Mouse (Mus musculus): ENCODE measurements at regions not wholly inside any gene's neighbourhood (a gene's known extent, or its start where the extent isn't known, plus 50 kb on each side); places are given as distances from the start of the nearest gene placed in this dataset.
A peak's percentile ranks its signal among the peaks of the same experiment; 100 is the strongest.

- no peak for DNase-seq
These were observed 1244.1 kb upstream of the Prmt6 start for GRCm38 (mm10) chr3:111494891-111495290.

DNA sequence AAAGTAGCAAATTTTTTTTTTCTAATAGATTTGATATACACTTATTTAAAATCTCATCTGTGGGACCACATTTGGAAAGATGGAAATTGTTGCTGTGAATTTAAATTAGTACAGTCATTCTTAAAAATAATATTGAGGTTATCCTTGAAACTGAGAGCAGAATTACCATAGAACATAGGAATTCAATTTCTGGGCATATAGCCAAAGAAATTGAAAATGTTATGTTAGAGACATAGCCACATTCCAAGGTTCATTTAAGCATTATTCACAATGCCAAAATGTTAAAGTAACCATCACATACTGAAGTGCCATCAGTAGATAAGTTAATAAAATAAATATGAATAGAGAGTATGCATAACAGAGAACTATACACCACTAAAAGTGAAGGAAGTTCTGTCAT, 1238.8 kb upstream of the Prmt6 start:
- no peak for DNase-seq

GRCm38 (mm10) chr3:111488438-111488837, 1237.6 kb upstream of the Prmt6 start:
- DNase-seq, result peak; percentile 2
